In the genomic region with DNA sequence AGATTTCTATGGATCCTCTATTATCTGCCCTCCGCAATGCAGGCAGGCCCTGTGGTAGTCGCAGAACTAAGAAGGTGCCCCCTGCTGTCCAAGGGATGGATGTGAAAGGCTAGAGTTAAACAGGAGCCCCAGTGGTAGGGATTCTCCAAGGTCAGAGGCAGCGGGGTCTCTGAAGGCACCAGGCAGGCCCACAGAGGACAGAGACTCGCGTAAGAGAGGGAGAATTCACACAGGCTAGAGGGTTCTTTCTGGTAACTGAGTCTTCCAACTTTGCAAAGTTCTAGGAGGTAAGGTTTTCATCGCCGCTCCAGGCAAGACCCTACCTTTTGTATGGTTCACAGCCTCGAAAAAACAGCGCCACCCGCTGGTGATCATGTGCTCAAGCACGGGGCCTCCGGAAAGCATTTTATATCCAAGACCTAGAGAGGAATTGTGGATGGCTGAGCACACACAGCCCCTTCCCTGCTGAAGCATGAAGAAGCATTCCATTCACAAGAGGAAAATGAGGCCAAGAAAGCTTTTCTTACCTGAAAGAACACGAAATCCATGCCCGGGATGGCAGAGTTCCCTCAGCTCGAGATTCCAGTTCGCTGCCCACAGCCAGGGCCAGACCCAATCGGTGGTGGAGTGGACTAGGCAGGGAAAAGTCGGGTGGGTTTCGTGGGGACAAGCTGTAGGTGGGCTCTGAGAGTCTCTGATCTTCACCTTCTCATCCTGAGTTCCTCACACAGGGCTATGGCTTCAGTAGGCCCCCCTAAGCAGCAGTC, we compare ENCODE assay signal across 8 mouse cellular contexts.
DNase-seq lines count a peak whose midpoint lies in the region; ATAC-seq lines count a peak whose summit lies in the region.

No protein-coding gene starts in this region.

- H3K9ac ChIP-seq in heart, embryonic 12.5 days, result no peak overlapping the region
- H3K9ac ChIP-seq in hindbrain, embryonic 11.5 days (ENCODE audit: low read depth, low read length), result peak overlapping the region; percentile 28

- H3K27ac ChIP-seq in heart, embryonic 12.5 days (ENCODE audit: poor library complexity, severe bottlenecking), result no peak overlapping the region
- H3K27ac ChIP-seq in hindbrain, embryonic 11.5 days (ENCODE audit: low read depth, low read length), result peak overlapping the region; percentile 85

- no peaks in the 10 kb centered on the region for H3K36me3 ChIP-seq in heart, embryonic 12.5 days
- no peaks in the 10 kb centered on the region for H3K36me3 ChIP-seq in hindbrain, embryonic 11.5 days (ENCODE audit: control insufficient read depth, insufficient read depth, low read length)

- peak overlapping the region; percentile 57 for H3K4me2 ChIP-seq in heart, embryonic 12.5 days
- peak overlapping the region; percentile 38 for H3K4me2 ChIP-seq in hindbrain, embryonic 11.5 days (replicated peaks; ENCODE audit: low read depth, low read length)

- H3K27me3 ChIP-seq in heart, embryonic 12.5 days (replicated peaks), result peaks cover 48% of the 10 kb centered on the region
- no peaks in the 10 kb centered on the region for H3K27me3 ChIP-seq in hindbrain, embryonic 11.5 days (ENCODE audit: control insufficient read depth, insufficient read depth, low read length)

- intact Hi-C loops in heart, postnatal 36 days (cut with DNase I), result loop anchor here (5.0 kb wide), 1 partner anchor 434 kb away; no protein-coding TSS in a partner anchor
- intact Hi-C loops in left cerebral cortex, postnatal 10 days (cut with DNase I), result no loop called here

- WGBS in heart, embryonic 12.5 days, result 14% methylated on average over 19 of the region's 19 CpGs
- WGBS in hindbrain, embryonic 11.5 days, result 8% methylated on average over 19 of the region's 19 CpGs

- DNase-seq in heart, postnatal 36 days, result no peak
- peak; percentile 68 for DNase-seq in MN1 (ENCODE audit: low spot score)
- peak; percentile 88 for DNase-seq in embryo, embryonic 10 days (ENCODE audit: low spot score)
- peak; percentile 87 for DNase-seq in hindbrain, embryonic 11.5 days (ENCODE audit: low spot score)
- DNase-seq in left cerebral cortex, postnatal 10 days (ENCODE audit: extremely low spot score in 1 of 2, low spot score in 2 of 2), result peak; percentile 20 to 64
- peak; percentile 35 for DNase-seq in retina, postnatal 7 days (ENCODE audit: low read depth, low spot score)
- DNase-seq in c-Kit-positive CD71-positive TER-119-positive erythroid progenitor cells, embryonic 14.5 days (ENCODE audit: low spot score), result no peak

- peaks cover 9% of the 10 kb centered on the region for H3K4me1 ChIP-seq in heart, embryonic 12.5 days (replicated peaks)
- peaks cover 21% of the 10 kb centered on the region for H3K4me1 ChIP-seq in hindbrain, embryonic 11.5 days (replicated peaks; ENCODE audit: control insufficient read depth, insufficient read depth, low read length)

- H3K9me3 ChIP-seq in heart, embryonic 12.5 days (replicated peaks), result no peaks in the 10 kb centered on the region
- no peaks in the 10 kb centered on the region for H3K9me3 ChIP-seq in hindbrain, embryonic 11.5 days (ENCODE audit: control insufficient read depth, low read length)

- H3K4me3 ChIP-seq in heart, embryonic 12.5 days, result peak overlapping the region; percentile 16
- H3K4me3 ChIP-seq in hindbrain, embryonic 11.5 days (ENCODE audit: low read depth, low read length), result peak overlapping the region; percentile 19; the same call in 1 of the 2 replicates

- ATAC-seq in heart, embryonic 12.5 days (ENCODE audit: insufficient number of reproducible peaks, low FRiP score), result no peak
- peak; percentile 57; the same call in 1 of the 2 replicates for ATAC-seq in hindbrain, embryonic 11.5 days (ENCODE audit: low FRiP score)

Comparison
In these comparisons a context has a peak if more than half of its experiments do, and no peak if none do; other contexts are left out.
1. DNase-seq: peak in MN1 (single experiment), embryo, embryonic 10 days (single experiment), hindbrain, embryonic 11.5 days (single experiment), left cerebral cortex, postnatal 10 days (2 of 2) and retina, postnatal 7 days (single experiment); none in heart, postnatal 36 days (0 of 2) and c-Kit-positive CD71-positive TER-119-positive erythroid progenitor cells, embryonic 14.5 days (single experiment).